Mouse (Mus musculus) erythroblast, embryonic 14.5 days (primary cell): Measurements from ENCODE around the gene Tas2r122.

Experiments used
- GATA1 ChIP-seq: IDR thresholded peaks from 2 replicates; pipeline ENCODE4 v1.6.1; 2012; ENCODE audit warnings: low read length, inconsistent platforms, mixed read lengths
- TAL1 ChIP-seq: IDR thresholded peaks from 3 replicates; pipeline ENCODE4 v1.6.1; 2012; ENCODE audit warnings: low read length, inconsistent platforms, mixed read lengths

DNA sequence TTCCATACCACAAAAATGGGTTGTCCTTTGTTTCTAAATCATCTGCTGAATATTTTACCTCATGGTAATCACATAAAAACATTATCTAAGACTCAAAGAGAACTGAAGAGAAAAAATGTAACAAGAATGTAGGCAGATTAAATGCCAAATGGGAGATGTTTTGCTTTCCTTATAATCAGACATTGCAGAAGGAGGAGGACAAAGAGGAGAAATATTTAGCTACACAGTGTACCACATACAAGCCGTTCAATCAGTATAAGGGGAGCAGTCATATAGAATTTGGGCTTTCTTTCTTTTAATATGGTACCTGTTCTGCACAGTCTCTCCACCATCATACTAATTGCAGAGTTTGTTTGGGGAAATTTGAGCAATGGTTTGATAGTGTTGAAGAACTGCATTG lies 42.7 kb upstream of the Tas2r122 start, which contains the start of gene Tas2r124:
- no peak for TF ChIP-seq TAL1
- TF ChIP-seq GATA1: no peak
